Mouse (Mus musculus) erythroblast, adult 5-6 weeks (primary cell): ENCODE measurements around the gene Lztfl1. TPM values are rescaled to one million over a fixed set of nuclear protein-coding genes. Genes with fewer than 3 reads are reported as not detected.
A peak's percentile ranks its signal among the peaks of the same experiment; 100 is the strongest.
"Not testable (repeated sequence)": the region's sequence is repeated elsewhere in the genome, so short reads cannot be mapped to it uniquely, and the experiment has no call there.

ENCODE experiments used
- ATAC-seq: replicated peaks from 2 replicates; pipeline ENCODE4 v1.8.0; 2016; ENCODE audit warnings: moderate number of reproducible peaks, mild to moderate bottlenecking, moderate TSS enrichment, inconsistent platforms; ENCODE audit not compliant: poor library complexity, low FRiP score, severe bottlenecking
- total RNA-seq, 2 experiments: library from RNA; stranded (forward) in 1 of 2; stranded (reverse) in 1 of 2; fragments of 150-400 nt in 1 of 2; fragments of 200-764, 138-1000 nt in 1 of 2; gene quantifications; 2 replicates each; pipeline versions ENCODE4 v1.2.3 to v1.2.4; 2015 to 2017; ENCODE audit warnings: low replicate concordance in 2 of 2

Lztfl1 gene
- total RNA-seq, 2 experiments from 2014 or later, result 6.3 to 15.3 TPM

- no peak for ATAC-seq
Measured at GRCm38 (mm10) chr9:123686206-123686605, 31.3 kb downstream of the Lztfl1 start.

GRCm38 (mm10) chr9:123683704-123684103, 33.8 kb downstream of the Lztfl1 start:
- ATAC-seq, result no peak

GRCm38 (mm10) chr9:123679198-123679597, 38.3 kb downstream of the Lztfl1 start:
- no peak; the same call in 1 of the 2 replicates for ATAC-seq

- ATAC-seq, result peak; percentile 89
Measured at GRCm38 (mm10) chr9:123678327-123679105, 39.0 kb downstream of the Lztfl1 start, which contains the start of the genes Ccr9 and Slc6a20a. TSS of gene Ccr9 (plus strand) at chr9:123678439. TSS of gene Slc6a20a (minus strand) at chr9:123678885.

GRCm38 (mm10) chr9:123665645-123666044, 51.9 kb downstream of the Lztfl1 start:
- peak; percentile 62; the same call in 1 of the 2 replicates for ATAC-seq

- not testable (repeated sequence) for ATAC-seq
Measured at GRCm38 (mm10) chr9:123659986-123660676, 57.4 kb downstream of the Lztfl1 start.

- ATAC-seq, result no peak
Measured at GRCm38 (mm10) chr9:123658981-123659380, 58.5 kb downstream of the Lztfl1 start.

- ATAC-seq, result no peak
Measured at GRCm38 (mm10) chr9:123657457-123657856, 60.0 kb downstream of the Lztfl1 start.

- ATAC-seq, result no peak
Measured at GRCm38 (mm10) chr9:123651369-123651768, 66.1 kb downstream of the Lztfl1 start.

GRCm38 (mm10) chr9:123649785-123650511, 67.5 kb downstream of the Lztfl1 start:
- ATAC-seq, result no peak

Other genes starting within 250 kb of the Lztfl1 start
- gene Limd1, start 239.0 kb downstream of the Lztfl1 start, total RNA-seq (2015; ENCODE audit: low replicate concordance), result 10.7 and 19.2 TPM in 2 replicates
- gene Limd1, start 239.0 kb downstream of the Lztfl1 start, total RNA-seq (2017; ENCODE audit: low replicate concordance), result 14.1 and 22.6 TPM in 2 replicates
- gene Sacm1l, start 187.9 kb downstream of the Lztfl1 start, total RNA-seq (2015; ENCODE audit: low replicate concordance), result 12.7 and 15.5 TPM in 2 replicates
- 12.8 and 13.4 TPM in 2 replicates for gene Sacm1l, start 187.9 kb downstream of the Lztfl1 start, total RNA-seq (2017; ENCODE audit: low replicate concordance)
- 1.0 TPM in 1 of 2 replicates, not detected in the other for gene Slc6a20b, start 85.1 kb downstream of the Lztfl1 start, total RNA-seq (2015; ENCODE audit: low replicate concordance)
- 1.3 and 1.4 TPM in 2 replicates for gene Slc6a20b, start 85.1 kb downstream of the Lztfl1 start, total RNA-seq (2017; ENCODE audit: low replicate concordance)
- 0.84 and 3.5 TPM in 2 replicates for gene Ccr9, start 39.3 kb downstream of the Lztfl1 start, total RNA-seq (2015; ENCODE audit: low replicate concordance)
- 0.34 and 0.84 TPM in 2 replicates for gene Ccr9, start 39.3 kb downstream of the Lztfl1 start, total RNA-seq (2017; ENCODE audit: low replicate concordance)
- gene Slc6a20a, start 38.8 kb downstream of the Lztfl1 start, total RNA-seq (2015; ENCODE audit: low replicate concordance), result 34.3 and 35.2 TPM in 2 replicates
- gene Slc6a20a, start 38.8 kb downstream of the Lztfl1 start, total RNA-seq (2017; ENCODE audit: low replicate concordance), result 39.0 TPM in 2 replicates
- 1.3 TPM in 1 of 2 replicates, not detected in the other for gene Cxcr6, start 88.8 kb upstream of the Lztfl1 start, total RNA-seq (2015; ENCODE audit: low replicate concordance)
- 0.77 and 1.3 TPM in 2 replicates for gene Cxcr6, start 88.8 kb upstream of the Lztfl1 start, total RNA-seq (2017; ENCODE audit: low replicate concordance)
- gene Fyco1, start 134.2 kb upstream of the Lztfl1 start, total RNA-seq (2015; ENCODE audit: low replicate concordance), result 10.9 and 12.3 TPM in 2 replicates
- gene Fyco1, start 134.2 kb upstream of the Lztfl1 start, total RNA-seq (2017; ENCODE audit: low replicate concordance), result 6.5 and 9.1 TPM in 2 replicates
- not detected in 2 replicates for gene Xcr1, start 144.3 kb upstream of the Lztfl1 start, total RNA-seq (2015; ENCODE audit: low replicate concordance)
- gene Xcr1, start 144.3 kb upstream of the Lztfl1 start, total RNA-seq (2017; ENCODE audit: low replicate concordance), result 0.70 TPM in 1 of 2 replicates, not detected in the other